Mouse (Mus musculus) lung, postnatal 0 days (tissue): Measurements from ENCODE around the gene Akap2.

Experiments
- CTCF ChIP-seq: IDR thresholded peaks from 2 replicates; pipeline ENCODE4 v1.5.1; 2016; ENCODE audit warnings: antibody characterized with exemption, mild to moderate bottlenecking
- EP300 ChIP-seq: IDR thresholded peaks from 2 replicates; pipeline ENCODE4 v1.6.1; 2016; ENCODE audit warnings: antibody characterized with exemption, mild to moderate bottlenecking, control low read depth

DNA sequence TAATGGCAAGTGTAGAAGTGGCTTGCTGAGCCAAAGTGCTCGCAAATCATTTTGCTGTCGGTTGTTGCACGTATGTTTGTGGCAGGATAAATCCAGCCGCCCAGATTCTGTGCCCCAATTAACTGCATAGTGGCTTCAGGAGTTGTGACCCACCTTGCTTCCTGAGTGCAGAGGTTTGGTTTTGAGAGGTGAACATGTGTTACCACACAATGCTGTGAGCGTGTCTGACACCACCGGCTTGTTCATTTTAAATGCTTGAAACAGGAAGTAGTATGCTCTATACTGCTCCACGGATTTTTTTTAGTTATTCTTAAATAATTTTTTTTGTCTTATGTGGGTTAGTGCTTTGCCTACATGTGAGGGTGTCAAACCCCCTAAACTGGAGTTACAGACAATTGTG, 114.9 kb downstream of the Akap2 start:
- TF ChIP-seq CTCF, result no peak
- TF ChIP-seq EP300, result no peak
